Mouse (Mus musculus): ENCODE measurements around the gene Mdga2. TPM values are rescaled to one million over a fixed set of nuclear protein-coding genes. Genes with fewer than 3 reads are reported as not detected.

Gene Mdga2
- total RNA-seq (2023), result 0.21 to 0.29 TPM (median 0.28 TPM) in 3 of 4 replicates, not detected in the other

GRCm38 (mm10) chr12:67222221-67223025 is at the start of gene Mdga2:
Mdga2 (minus strand) TSS chr12:67222549.

